Mouse (Mus musculus) embryonic facial prominence, embryonic 15.5 days (tissue): ENCODE results near the gene B3galt1. TPM values are rescaled to one million over a fixed set of nuclear protein-coding genes. Genes with fewer than 3 reads are reported as not detected.

Experiments used
- ATAC-seq: fragments of 200-750 bp; cut with Nextera tagmentation; 2 replicates; pipeline ENCODE4 v1.8.0; 2017; ENCODE audit warnings: low read depth, moderate TSS enrichment; ENCODE audit not compliant: insufficient number of reproducible peaks, low FRiP score, low TSS enrichment
- H3K27ac ChIP-seq: fragments of 300-500 bp; sonication (generic); replicated peaks from 2 replicates; pipeline ENCODE4 v1.5.1; 2015; ENCODE audit warnings: mild to moderate bottlenecking, inconsistent platforms
- H3K27me3 ChIP-seq: fragments of 300-500 bp; sonication (generic); 2 replicates; pipeline ENCODE4 v1.6.1; 2015; ENCODE audit warnings: inconsistent platforms
- H3K36me3 ChIP-seq: fragments of 300-500 bp; sonication (generic); 2 replicates; pipeline ENCODE4 v1.6.1; 2015; ENCODE audit warnings: mild to moderate bottlenecking, inconsistent platforms
- H3K4me1 ChIP-seq: fragments of 300-500 bp; sonication (generic); 2 replicates; pipeline ENCODE4 v1.6.1; 2015; ENCODE audit warnings: inconsistent platforms
- H3K4me2 ChIP-seq: fragments of 300-500 bp; sonication (generic); replicated peaks from 2 replicates; pipeline ENCODE4 v1.6.1; 2015; ENCODE audit warnings: mild to moderate bottlenecking, inconsistent platforms
- H3K4me3 ChIP-seq: fragments of 300-500 bp; sonication (generic); replicated peaks from 2 replicates; pipeline ENCODE4 v1.5.1; 2015; ENCODE audit warnings: mild to moderate bottlenecking, inconsistent platforms
- H3K9ac ChIP-seq: fragments of 300-500 bp; sonication (generic); 2 replicates; pipeline ENCODE4 v1.6.1; 2015; ENCODE audit warnings: inconsistent platforms
- H3K9me3 ChIP-seq: fragments of 300-500 bp; sonication (generic); replicated peaks from 2 replicates; pipeline ENCODE4 v1.6.1; 2016; ENCODE audit warnings: inconsistent platforms
- WGBS: fragments of 180-500 bp; shearing (Covaris S2); methylation state at CpG from one replicate; pipeline ENCODE4 v1.1.7; 2015; 5-methylcytosine and 5-hydroxymethylcytosine counted together
- polyA plus RNA-seq: library from polyadenylated mRNA; unstranded; fragments of >200 nt; fragmentation: Nextera tagmentation; extraction: Ambion mirVana; gene quantifications from 2 replicates; pipeline ENCODE4 v1.2.1, GENCODE M21; 2015

The B3galt1 gene
- polyA plus RNA-seq, 1 experiment from 2014 or later: 4.8 TPM

GRCm38 (mm10) chr2:68079426-68080360 lies 514.0 kb downstream of the B3galt1 start:
- Histone ChIP-seq H3K36me3 (no peaks in the 10 kb centered on the region), H3K27me3 (no peaks in the 10 kb centered on the region), H3K4me3 (no peak overlapping the region), H3K27ac (no peak overlapping the region), H3K9me3 (no peaks in the 10 kb centered on the region), H3K9ac (no peak overlapping the region), H3K4me2 (no peak overlapping the region), H3K4me1 (no peaks in the 10 kb centered on the region)
- ATAC-seq: no peak
- 75% methylated on average over 5 of the region's 5 CpGs for WGBS

GRCm38 (mm10) chr2:68080872-68081280 lies 515.2 kb downstream of the B3galt1 start:
- no peak overlapping the region for H3K4me3 ChIP-seq
- no peaks in the 10 kb centered on the region for H3K4me1 ChIP-seq
- no peaks in the 10 kb centered on the region for H3K9me3 ChIP-seq
- H3K9ac ChIP-seq: no peak overlapping the region
- H3K36me3 ChIP-seq: no peaks in the 10 kb centered on the region
- H3K4me2 ChIP-seq: no peak overlapping the region
- no peak for ATAC-seq
- H3K27me3 ChIP-seq: no peaks in the 10 kb centered on the region
- H3K27ac ChIP-seq: no peak overlapping the region

- Histone ChIP-seq H3K27ac (no peak overlapping the region), H3K36me3 (no peaks in the 10 kb centered on the region), H3K4me2 (no peak overlapping the region), H3K4me1 (no peaks in the 10 kb centered on the region), H3K9me3 (no peaks in the 10 kb centered on the region), H3K9ac (no peak overlapping the region), H3K27me3 (no peaks in the 10 kb centered on the region), H3K4me3 (no peak overlapping the region)
- ATAC-seq: no peak
- WGBS: 39% methylated on average over 1 of the region's 1 CpGs
Measured at GRCm38 (mm10) chr2:68084483-68084882, 518.8 kb downstream of the B3galt1 start.

- Histone ChIP-seq H3K9ac (no peak overlapping the region), H3K27me3 (no peaks in the 10 kb centered on the region), H3K36me3 (no peaks in the 10 kb centered on the region), H3K4me3 (no peak overlapping the region), H3K4me2 (no peak overlapping the region), H3K4me1 (no peaks in the 10 kb centered on the region), H3K27ac (no peak overlapping the region), H3K9me3 (no peaks in the 10 kb centered on the region)
- WGBS: 38% methylated on average over 4 of the region's 4 CpGs
- no peak for ATAC-seq
Measured at GRCm38 (mm10) chr2:68086101-68086500, 520.4 kb downstream of the B3galt1 start.

- Histone ChIP-seq H3K27me3 (no peaks in the 10 kb centered on the region), H3K9me3 (no peaks in the 10 kb centered on the region), H3K9ac (no peak overlapping the region), H3K4me2 (no peak overlapping the region), H3K4me3 (no peak overlapping the region), H3K27ac (no peak overlapping the region), H3K36me3 (no peaks in the 10 kb centered on the region), H3K4me1 (no peaks in the 10 kb centered on the region)
- no peak for ATAC-seq
- 85% methylated on average over 2 of the region's 2 CpGs for WGBS
Measured at GRCm38 (mm10) chr2:68091559-68091958, 525.9 kb downstream of the B3galt1 start.

- no peaks in the 10 kb centered on the region for H3K27me3 ChIP-seq
- H3K27ac ChIP-seq: no peak overlapping the region
- H3K9me3 ChIP-seq: no peaks in the 10 kb centered on the region
- H3K9ac ChIP-seq: no peak overlapping the region
- ATAC-seq: no peak
- H3K4me2 ChIP-seq: no peak overlapping the region
- no peaks in the 10 kb centered on the region for H3K4me1 ChIP-seq
- H3K36me3 ChIP-seq: no peaks in the 10 kb centered on the region
- 47% methylated on average over 4 of the region's 4 CpGs for WGBS
- no peak overlapping the region for H3K4me3 ChIP-seq
Measured at GRCm38 (mm10) chr2:68104641-68105040, 539.0 kb downstream of the B3galt1 start.

GRCm38 (mm10) chr2:68118076-68118475 lies 552.4 kb downstream of the B3galt1 start:
- H3K27ac ChIP-seq: no peak overlapping the region
- WGBS: 67% methylated on average over 8 of the region's 8 CpGs
- H3K27me3 ChIP-seq: no peaks in the 10 kb centered on the region
- ATAC-seq: no peak
- H3K4me3 ChIP-seq: no peak overlapping the region
- H3K9me3 ChIP-seq: no peaks in the 10 kb centered on the region
- no peak overlapping the region for H3K4me2 ChIP-seq
- no peak overlapping the region for H3K9ac ChIP-seq
- no peaks in the 10 kb centered on the region for H3K36me3 ChIP-seq
- no peaks in the 10 kb centered on the region for H3K4me1 ChIP-seq

- Histone ChIP-seq H3K4me2 (no peak overlapping the region), H3K27me3 (no peaks in the 10 kb centered on the region), H3K4me1 (no peaks in the 10 kb centered on the region), H3K27ac (no peak overlapping the region), H3K9me3 (no peaks in the 10 kb centered on the region), H3K4me3 (no peak overlapping the region), H3K36me3 (no peaks in the 10 kb centered on the region), H3K9ac (no peak overlapping the region)
- no peak for ATAC-seq
- WGBS: 47% methylated on average over 6 of the region's 6 CpGs
Measured at GRCm38 (mm10) chr2:68124751-68125150, 559.1 kb downstream of the B3galt1 start.

GRCm38 (mm10) chr2:68141094-68141493 lies 575.4 kb downstream of the B3galt1 start:
- WGBS: 84% methylated on average over 2 of the region's 2 CpGs

GRCm38 (mm10) chr2:68143292-68143691 lies 577.6 kb downstream of the B3galt1 start:
- no peaks in the 10 kb centered on the region for H3K36me3 ChIP-seq
- WGBS: 76% methylated on average over 2 of the region's 2 CpGs
- H3K27me3 ChIP-seq: no peaks in the 10 kb centered on the region
- no peak overlapping the region for H3K9ac ChIP-seq
- no peak overlapping the region for H3K27ac ChIP-seq
- no peaks in the 10 kb centered on the region for H3K4me1 ChIP-seq
- no peak overlapping the region for H3K4me3 ChIP-seq
- no peaks in the 10 kb centered on the region for H3K9me3 ChIP-seq
- H3K4me2 ChIP-seq: no peak overlapping the region
- ATAC-seq: no peak

More at GRCm38 (mm10) chr2:68141094-68141493, 575.4 kb downstream of the B3galt1 start:
- no peak overlapping the region for H3K27ac ChIP-seq
- no peaks in the 10 kb centered on the region for H3K27me3 ChIP-seq
- H3K4me2 ChIP-seq: no peak overlapping the region
- no peaks in the 10 kb centered on the region for H3K9me3 ChIP-seq
- no peak for ATAC-seq
- H3K36me3 ChIP-seq: no peaks in the 10 kb centered on the region
- no peaks in the 10 kb centered on the region for H3K4me1 ChIP-seq
- no peak overlapping the region for H3K4me3 ChIP-seq
- no peak overlapping the region for H3K9ac ChIP-seq

GRCm38 (mm10) chr2:68159751-68160150 lies 594.1 kb downstream of the B3galt1 start:
- H3K27ac ChIP-seq: no peak overlapping the region
- H3K9me3 ChIP-seq: no peaks in the 10 kb centered on the region
- no peak overlapping the region for H3K4me3 ChIP-seq
- WGBS: 90% methylated on average over 5 of the region's 5 CpGs
- H3K36me3 ChIP-seq: no peaks in the 10 kb centered on the region
- H3K4me1 ChIP-seq: no peaks in the 10 kb centered on the region
- H3K9ac ChIP-seq: no peak overlapping the region
- H3K27me3 ChIP-seq: no peaks in the 10 kb centered on the region
- no peak for ATAC-seq
- no peak overlapping the region for H3K4me2 ChIP-seq

GRCm38 (mm10) chr2:68160566-68160965 lies 594.9 kb downstream of the B3galt1 start:
- Histone ChIP-seq H3K4me1 (no peaks in the 10 kb centered on the region), H3K9ac (no peak overlapping the region), H3K4me3 (no peak overlapping the region), H3K27ac (no peak overlapping the region), H3K9me3 (no peaks in the 10 kb centered on the region), H3K27me3 (no peaks in the 10 kb centered on the region), H3K4me2 (no peak overlapping the region), H3K36me3 (no peaks in the 10 kb centered on the region)
- 86% methylated on average over 2 of the region's 2 CpGs for WGBS
- ATAC-seq: no peak
